Mouse (Mus musculus) frontal cortex, adult 2 months (tissue): ENCODE measurements around the gene Rnf26. TPM values are rescaled to one million over a fixed set of nuclear protein-coding genes. Genes with fewer than 3 reads are reported as not detected.
"Not testable (repeated sequence)": the region's sequence is repeated elsewhere in the genome, so short reads cannot be mapped to it uniquely, and the experiment has no call there.

Experiments
- DNase-seq, 2 experiments: peaks; one replicate each; pipeline ENCODE4 v3.0.0; 2022; ENCODE audit warnings: low spot score in 1 of 2; ENCODE audit errors: extremely low spot score in 1 of 2
- polyA plus RNA-seq: library from polyadenylated mRNA; depleted of rRNA; stranded (reverse); fragments of >200 nt; gene quantifications from 2 replicates; pipeline ENCODE4 v1.2.3, GENCODE M21; 2012

Gene Rnf26
- polyA plus RNA-seq, 1 experiment, result 26.9 TPM

- DNase-seq, result peak; percentile 80 to 96
Measured at GRCm38 (mm10) chr9:44125546-44126428, 12.5 kb upstream of the Rnf26 start.

GRCm38 (mm10) chr9:44125026-44125425 lies 11.7 kb upstream of the Rnf26 start:
- no peak for DNase-seq

GRCm38 (mm10) chr9:44124317-44124716 lies 11.0 kb upstream of the Rnf26 start:
- DNase-seq, result no peak

GRCm38 (mm10) chr9:44119948-44120465 lies 6.7 kb upstream of the Rnf26 start:
- no peak for DNase-seq

- no peak for DNase-seq
Measured at GRCm38 (mm10) chr9:44119011-44119410, 5.7 kb upstream of the Rnf26 start.

- no peak for DNase-seq
Measured at GRCm38 (mm10) chr9:44116182-44116581, 2.9 kb upstream of the Rnf26 start.

- DNase-seq, result no peak
Measured at GRCm38 (mm10) chr9:44115599-44115998, 2.3 kb upstream of the Rnf26 start.

GRCm38 (mm10) chr9:44114453-44114852 lies 1.1 kb upstream of the Rnf26 start:
- DNase-seq, result no peak

GRCm38 (mm10) chr9:44111909-44112308 lies 1.4 kb downstream of the Rnf26 start:
- not testable (repeated sequence) for DNase-seq

GRCm38 (mm10) chr9:44109360-44110095 lies 3.8 kb downstream of the Rnf26 start:
- peak in 1 of 2 experiments; percentile 91 for DNase-seq

GRCm38 (mm10) chr9:44108269-44109055 lies 4.9 kb downstream of the Rnf26 start:
- no peak for DNase-seq

GRCm38 (mm10) chr9:44107557-44108179 lies 5.6 kb downstream of the Rnf26 start:
- DNase-seq, result no peak

- DNase-seq, result peak in 1 of 2 experiments; percentile 79
Measured at GRCm38 (mm10) chr9:44107110-44107509, 6.2 kb downstream of the Rnf26 start, which contains the start of gene C1qtnf5. TSS of gene C1qtnf5 (plus strand) at chr9:44107245.

- DNase-seq, result no peak
Measured at GRCm38 (mm10) chr9:44106596-44106995, 6.7 kb downstream of the Rnf26 start.

- DNase-seq, result no peak
Measured at GRCm38 (mm10) chr9:44106182-44106581, 7.1 kb downstream of the Rnf26 start.

GRCm38 (mm10) chr9:44105781-44106180 lies 7.5 kb downstream of the Rnf26 start:
- no peak for DNase-seq

GRCm38 (mm10) chr9:44104881-44105280 lies 8.4 kb downstream of the Rnf26 start:
- no peak for DNase-seq

- DNase-seq, result no peak
Measured at GRCm38 (mm10) chr9:44101490-44101889, 11.8 kb downstream of the Rnf26 start, which contains the start of gene Mfrp. TSS of gene Mfrp (plus strand) at chr9:44101729.

GRCm38 (mm10) chr9:44096536-44096935 lies 16.8 kb downstream of the Rnf26 start:
- DNase-seq, result no peak

GRCm38 (mm10) chr9:44095781-44096180 lies 17.5 kb downstream of the Rnf26 start:
- DNase-seq, result no peak
